Mouse (Mus musculus) lung, embryonic 14.5 days (tissue): Measurements from ENCODE around the gene Khk. TPM values are rescaled to one million over a fixed set of nuclear protein-coding genes. Genes with fewer than 3 reads are reported as not detected.

ENCODE experiments used
- ATAC-seq: fragments of 200-750 bp; cut with Nextera tagmentation; 2 replicates; pipeline ENCODE4 v1.8.0; 2017; ENCODE audit warnings: mild to moderate bottlenecking, moderate TSS enrichment, moderate library complexity; ENCODE audit not compliant: insufficient read depth
- DNase-seq: peaks from one replicate; pipeline ENCODE4 v3.0.0-alpha.2; 2015
- H3K27ac ChIP-seq: fragments of 300-500 bp; sonication (generic); 2 replicates; pipeline ENCODE4 v1.5.1; 2014; ENCODE audit warnings: low read depth, mild to moderate bottlenecking, moderate library complexity
- H3K27me3 ChIP-seq: fragments of 300-500 bp; sonication (generic); 2 replicates; pipeline ENCODE4 v1.6.1; 2014; ENCODE audit warnings: low read length, control low read depth; ENCODE audit not compliant: insufficient read depth
- H3K36me3 ChIP-seq: fragments of 300-500 bp; sonication (generic); 2 replicates; pipeline ENCODE4 v1.6.1; 2014; ENCODE audit warnings: control low read depth; ENCODE audit not compliant: insufficient read depth
- H3K4me1 ChIP-seq: fragments of 300-500 bp; sonication (generic); 2 replicates; pipeline ENCODE4 v1.6.1; 2014; ENCODE audit warnings: antibody characterized with exemption, control low read depth; ENCODE audit not compliant: insufficient read depth
- H3K4me2 ChIP-seq: fragments of 300-500 bp; sonication (generic); 2 replicates; pipeline ENCODE4 v1.6.1; 2014; ENCODE audit warnings: mild to moderate bottlenecking
- H3K4me3 ChIP-seq: fragments of 300-500 bp; sonication (generic); 2 replicates; pipeline ENCODE4 v1.5.1; 2014; ENCODE audit warnings: low read depth, low read length
- H3K9ac ChIP-seq: fragments of 300-500 bp; sonication (generic); 2 replicates; pipeline ENCODE4 v1.6.1; 2014
- H3K9me3 ChIP-seq: fragments of 300-500 bp; sonication (generic); 2 replicates; pipeline ENCODE4 v1.6.1; 2016; ENCODE audit warnings: low read depth, low read length, control low read depth
- CTCF ChIP-seq: IDR thresholded peaks from 2 replicates; pipeline ENCODE4 v1.5.1; 2016; ENCODE audit warnings: antibody characterized with exemption, low read depth
- WGBS: fragments of 180-500 bp; shearing (Covaris S2); extraction: QIAGEN DNeasy Blood & Tissue Kit; methylation state at CpG from one replicate; pipeline ENCODE4 v1.1.7; 2014; 5-methylcytosine and 5-hydroxymethylcytosine counted together
- polyA plus RNA-seq: library from polyadenylated mRNA; unstranded; fragments of >200 nt; fragmentation: Nextera tagmentation; extraction: Ambion mirVana; gene quantifications from 2 replicates; pipeline ENCODE4 v1.2.1, GENCODE M21; 2014

The Khk gene
- polyA plus RNA-seq, 1 experiment from 2014 or later, result 15.0 TPM

DNA sequence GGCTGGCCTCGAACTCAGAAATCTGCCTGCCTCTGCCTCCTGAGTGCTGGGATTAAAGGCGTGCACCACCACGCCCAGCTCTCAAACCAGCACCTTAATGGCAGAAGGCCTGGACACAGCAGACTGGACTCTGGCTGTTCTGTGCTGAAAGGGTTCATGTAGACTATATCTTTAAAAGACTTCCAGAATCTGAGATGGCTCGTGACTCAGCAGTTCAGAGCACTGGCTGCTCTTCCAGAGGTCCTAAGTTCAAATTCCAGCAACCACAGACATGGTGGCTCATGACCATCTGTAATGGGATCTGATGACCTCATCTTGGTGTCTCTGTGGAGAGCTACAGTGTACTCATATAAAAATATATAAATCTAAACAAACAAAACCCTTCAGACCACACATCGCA, 19.4 kb upstream of the Khk start:
- no peaks in the 10 kb centered on the region for H3K9me3 ChIP-seq
- ATAC-seq (no peak), DNase-seq (no peak)
- TF ChIP-seq CTCF, result no peak
- no peak overlapping the region for H3K9ac ChIP-seq
- WGBS, result 77% methylated on average over 5 of the region's 5 CpGs
- no peak overlapping the region for H3K4me3 ChIP-seq
- H3K27ac ChIP-seq, result no peak overlapping the region
- no peaks in the 10 kb centered on the region for H3K27me3 ChIP-seq
- H3K36me3 ChIP-seq, result peaks cover 81% of the 10 kb centered on the region
- H3K4me1 ChIP-seq, result 0 out of 2 replicates have a peak, but pooled peaks cover 6% of the 10 kb centered on the region
- H3K4me2 ChIP-seq, result no peak overlapping the region

GRCm38 (mm10) chr5:30907413-30908059, 13.7 kb upstream of the Khk start, which contains the start of gene Ost4:
TSS of gene Ost4 (minus strand) at chr5:30907788.
- WGBS, result under 1% methylated on average over 58 of the region's 58 CpGs
- ATAC-seq, result peak; percentile 93
- H3K4me1 ChIP-seq, result peaks cover 26% of the 10 kb centered on the region

GRCm38 (mm10) chr5:30908426-30909299, 12.6 kb upstream of the Khk start:
- Histone ChIP-seq H3K4me3 (peak overlapping the region; percentile 81), H3K4me2 (peak overlapping the region; percentile 85), H3K9ac (peak overlapping the region; percentile 83), H3K27me3 (no peaks in the 10 kb centered on the region), H3K36me3 (peaks cover 26% of the 10 kb centered on the region), H3K9me3 (no peaks in the 10 kb centered on the region), H3K27ac (peak overlapping the region; percentile 98), H3K4me1 (peaks cover 33% of the 10 kb centered on the region)
- TF ChIP-seq CTCF, result no peak
- peak; percentile 29 for ATAC-seq
- DNase-seq, result peak; percentile 79
- WGBS, result 28% methylated on average over 13 of the region's 13 CpGs

More at GRCm38 (mm10) chr5:30907413-30908059, 13.7 kb upstream of the Khk start, which contains the start of gene Ost4:
- Histone ChIP-seq H3K4me2 (peak within 1 kb of the TSS; percentile 85), H3K36me3 (peaks cover 37% of the 10 kb centered on the region), H3K9ac (peak within 1 kb of the TSS; percentile 83), H3K9me3 (no peaks in the 10 kb centered on the region), H3K4me3 (peak within 1 kb of the TSS; percentile 81), H3K27me3 (no peaks in the 10 kb centered on the region), H3K27ac (peak within 1 kb of the TSS; percentile 98)
- TF ChIP-seq CTCF, result no peak
- DNase-seq, result peak; percentile 99

DNA sequence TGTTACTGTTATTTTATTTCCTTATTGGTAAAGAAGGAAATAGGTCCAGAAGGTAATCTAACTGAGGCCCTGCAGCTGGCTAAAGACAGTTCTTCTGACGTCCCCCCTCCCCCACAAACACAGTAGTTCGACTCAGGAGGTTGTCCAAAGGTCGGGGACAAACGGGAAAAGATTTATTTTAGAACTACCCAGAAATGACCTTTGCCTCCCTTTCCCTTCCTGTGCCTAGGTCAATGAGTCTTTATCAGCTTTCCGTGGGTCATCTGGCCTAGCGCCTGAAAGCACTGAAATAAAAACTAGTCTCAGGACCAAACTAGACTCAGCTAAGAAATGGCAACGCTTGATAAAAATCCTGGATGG, 12.0 kb upstream of the Khk start:
- Histone ChIP-seq H3K9ac (no peak overlapping the region), H3K4me3 (no peak overlapping the region), H3K36me3 (peaks cover 20% of the 10 kb centered on the region), H3K27me3 (no peaks in the 10 kb centered on the region), H3K4me1 (peaks cover 33% of the 10 kb centered on the region), H3K9me3 (no peaks in the 10 kb centered on the region), H3K4me2 (peak overlapping the region; percentile 85; the same call in 1 of the 2 replicates), H3K27ac (peak overlapping the region; percentile 98)
- TF ChIP-seq CTCF, result no peak
- WGBS, result 20% methylated on average over 7 of the region's 7 CpGs
- ATAC-seq (no peak), DNase-seq (no peak)

DNA sequence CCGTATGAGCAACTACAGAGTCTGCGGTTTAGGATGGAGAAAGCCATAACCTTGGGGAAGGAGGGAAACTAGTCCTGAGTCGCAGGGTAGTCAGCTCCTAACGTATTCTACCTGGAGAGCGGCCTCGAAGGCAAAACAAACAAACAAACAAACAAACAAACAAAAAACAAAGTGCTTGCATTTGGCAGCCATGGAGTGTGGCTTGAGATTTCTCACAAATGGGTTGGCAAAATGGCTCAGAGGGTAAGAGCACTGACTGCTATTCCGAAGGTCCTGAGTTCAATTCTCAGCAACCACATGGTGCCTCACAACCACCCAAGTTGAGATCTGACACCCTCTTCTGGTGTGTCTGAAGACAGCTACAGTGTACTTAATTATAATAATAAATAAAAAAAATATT, 11.4 kb upstream of the Khk start:
- Histone ChIP-seq H3K9me3 (no peaks in the 10 kb centered on the region), H3K27me3 (no peaks in the 10 kb centered on the region), H3K9ac (no peak overlapping the region), H3K4me1 (peaks cover 33% of the 10 kb centered on the region), H3K4me2 (no peak overlapping the region), H3K4me3 (no peak overlapping the region), H3K27ac (peak overlapping the region; percentile 98; the same call in 1 of the 2 replicates), H3K36me3 (peaks cover 14% of the 10 kb centered on the region)
- TF ChIP-seq CTCF, result no peak
- no peak for ATAC-seq
- no peak for DNase-seq
- WGBS, result 75% methylated on average over 7 of the region's 7 CpGs

DNA sequence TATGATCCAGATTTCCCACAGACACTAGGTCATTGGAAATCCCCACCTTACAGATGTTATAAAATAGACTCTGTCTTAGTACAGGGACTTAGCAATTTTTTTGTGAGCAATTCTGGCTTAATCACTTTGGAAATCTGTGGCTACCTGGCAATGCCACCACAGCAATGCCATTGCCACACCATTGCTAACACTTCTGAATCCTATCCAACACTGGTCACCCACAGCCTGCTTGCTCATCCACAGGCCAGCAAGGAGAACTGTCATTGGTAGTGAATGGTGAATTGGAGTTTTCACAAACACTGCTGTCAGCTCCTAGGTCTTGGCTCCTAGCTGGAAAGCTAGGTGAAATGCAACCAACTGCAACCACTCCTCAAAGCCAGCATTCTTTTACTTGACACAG, 10.8 kb upstream of the Khk start:
- peaks cover 31% of the 10 kb centered on the region for H3K4me1 ChIP-seq
- DNase-seq (no peak), ATAC-seq (no peak)
- TF ChIP-seq CTCF, result no peak
- no peaks in the 10 kb centered on the region for H3K27me3 ChIP-seq
- H3K4me3 ChIP-seq, result no peak overlapping the region
- H3K9ac ChIP-seq, result no peak overlapping the region
- H3K27ac ChIP-seq, result peak overlapping the region; percentile 6; the same call in 1 of the 2 replicates
- peaks cover 8% of the 10 kb centered on the region for H3K36me3 ChIP-seq
- no peak overlapping the region for H3K4me2 ChIP-seq
- H3K9me3 ChIP-seq, result no peaks in the 10 kb centered on the region

- Histone ChIP-seq H3K4me2 (peak overlapping the region; percentile 93), H3K4me3 (no peak overlapping the region), H3K4me1 (peaks cover 26% of the 10 kb centered on the region), H3K27me3 (no peaks in the 10 kb centered on the region), H3K9ac (peak overlapping the region; percentile 36; the same call in 1 of the 2 replicates), H3K36me3 (peaks cover 8% of the 10 kb centered on the region), H3K9me3 (no peaks in the 10 kb centered on the region), H3K27ac (peak overlapping the region; percentile 98)
- TF ChIP-seq CTCF, result no peak
- ATAC-seq, result no peak
- DNase-seq, result peak; percentile 73
- 40% methylated on average over 5 of the region's 5 CpGs for WGBS
Observed at GRCm38 (mm10) chr5:30912156-30912555, 9.1 kb upstream of the Khk start.
